Mouse (Mus musculus) heart, adult 2 months (tissue): ENCODE measurements around the gene Lypd6b. TPM values are rescaled to one million over a fixed set of nuclear protein-coding genes. Genes with fewer than 3 reads are reported as not detected.

Experiments
- DNase-seq, 2 experiments: peaks; one replicate each; pipeline ENCODE4 v3.0.0; 2021
- H3K27ac ChIP-seq: fragments of 200-600 bp; 2 replicates; pipeline ENCODE4 v1.8.1; 2022
- H3K27me3 ChIP-seq: fragments of 200-500 bp; 2 replicates; pipeline ENCODE4 v1.6.1; 2012; ENCODE audit warnings: mild to moderate bottlenecking, low read length, inconsistent platforms, mixed read lengths; ENCODE audit not compliant: control insufficient read depth, insufficient read depth
- H3K36me3 ChIP-seq: fragments of 200-500 bp; 2 replicates; pipeline ENCODE4 v1.6.1; 2012; ENCODE audit warnings: low read length, inconsistent platforms; ENCODE audit not compliant: control insufficient read depth, insufficient read depth
- H3K4me1 ChIP-seq: fragments of 200-500 bp; 2 replicates; pipeline ENCODE4 v1.6.1; 2011; ENCODE audit warnings: low read length; ENCODE audit not compliant: control insufficient read depth, insufficient read depth
- H3K4me3 ChIP-seq: fragments of 200-600 bp; 2 replicates; pipeline ENCODE4 v1.8.1; 2022
- H3K79me2 ChIP-seq: fragments of 200-500 bp; replicated peaks from 2 replicates; pipeline ENCODE4 v1.6.1; 2012; ENCODE audit warnings: mild to moderate bottlenecking, inconsistent platforms, low read length, moderate library complexity, mixed read lengths; ENCODE audit not compliant: control insufficient read depth, insufficient read depth
- H3K9ac ChIP-seq: fragments of 200-500 bp; 2 replicates; pipeline ENCODE4 v1.6.1; 2012; ENCODE audit warnings: low read depth, mild to moderate bottlenecking, control low read depth, inconsistent platforms, low read length, mixed read lengths
- CTCF ChIP-seq: fragments of 200-600 bp; IDR thresholded peaks from 2 replicates; pipeline ENCODE4 v1.8.1; 2022; ENCODE audit warnings: antibody characterized with exemption, mild to moderate bottlenecking, moderate library complexity
- EP300 ChIP-seq: fragments of 200-500 bp; IDR thresholded peaks from 2 replicates; pipeline ENCODE4 v1.6.1; 2011; ENCODE audit warnings: low read depth, low read length, control low read depth; ENCODE audit not compliant: insufficient read depth
- POLR2A ChIP-seq: fragments of 200-500 bp; IDR thresholded peaks from 2 replicates; pipeline ENCODE4 v1.6.1; 2011; ENCODE audit warnings: mild to moderate bottlenecking, low read depth, low read length, control low read depth; ENCODE audit not compliant: insufficient read depth
- WGBS: fragments of 180-500 bp; shearing (Covaris S2); methylation state at CpG from one replicate; pipeline ENCODE4 v1.1.7; 2018; 5-methylcytosine and 5-hydroxymethylcytosine counted together
- intact Hi-C: fragments of 180-260 bp; cut with DNase I; formaldehyde crosslinking; loops from one replicate; pipeline ENCODE4 v1.15.1; 2025
- polyA plus RNA-seq: library from polyadenylated mRNA; depleted of rRNA; stranded (reverse); fragments of >200 nt; gene quantifications from 2 replicates; pipeline ENCODE4 v1.2.3, GENCODE M21; 2012
- total RNA-seq, 2 experiments: library from RNA; stranded (reverse); gene quantifications; 2 replicates each; pipeline ENCODE4 v1.2.3; 2021

Lypd6b gene
- total and polyA plus RNA-seq, 3 experiments, result 0.10 to 0.25 TPM; not detected in 1

GRCm38 (mm10) chr2:49744251-49745093, 43.0 kb upstream of the Lypd6b start:
- no peaks in the 10 kb centered on the region for H3K79me2 ChIP-seq
- peak in 1 of 2 experiments; percentile 40 for DNase-seq
- no peak overlapping the region for H3K4me3 ChIP-seq
- intact Hi-C loops, result no loop called here
- H3K36me3 ChIP-seq, result no peaks in the 10 kb centered on the region
- no peak for TF ChIP-seq POLR2A
- TF ChIP-seq EP300, result no peak
- TF ChIP-seq CTCF, result no peak
- 50% methylated on average over 11 of the region's 11 CpGs for WGBS
- no peak overlapping the region for H3K27ac ChIP-seq
- H3K9ac ChIP-seq, result no peak overlapping the region
- peaks cover 3% of the 10 kb centered on the region for H3K4me1 ChIP-seq
- H3K27me3 ChIP-seq, result no peaks in the 10 kb centered on the region

GRCm38 (mm10) chr2:49745094-49745781, 42.2 kb upstream of the Lypd6b start:
- Histone ChIP-seq H3K36me3 (no peaks in the 10 kb centered on the region), H3K4me3 (no peak overlapping the region), H3K27ac (no peak overlapping the region), H3K27me3 (no peaks in the 10 kb centered on the region), H3K79me2 (no peaks in the 10 kb centered on the region), H3K4me1 (peaks cover 7% of the 10 kb centered on the region), H3K9ac (no peak overlapping the region)
- TF ChIP-seq CTCF, result no peak
- no peak for TF ChIP-seq EP300
- TF ChIP-seq POLR2A, result no peak
- no peak for DNase-seq
- intact Hi-C loops, result no loop called here
- whole genome bisulfite sequencing, result 54% methylated on average over 14 of the region's 14 CpGs

- no peak overlapping the region for H3K4me3 ChIP-seq
- no peaks in the 10 kb centered on the region for H3K36me3 ChIP-seq
- no peak overlapping the region for H3K27ac ChIP-seq
- H3K79me2 ChIP-seq, result no peaks in the 10 kb centered on the region
- 45% methylated on average over 7 of the region's 7 CpGs for WGBS
- H3K9ac ChIP-seq, result no peak overlapping the region
- intact Hi-C loops, result no loop called here
- no peak for DNase-seq
- H3K27me3 ChIP-seq, result no peaks in the 10 kb centered on the region
- H3K4me1 ChIP-seq, result peaks cover 8% of the 10 kb centered on the region
- TF ChIP-seq EP300 (no peak), POLR2A (no peak), CTCF (no peak)
Measured at GRCm38 (mm10) chr2:49746947-49747346, 40.5 kb upstream of the Lypd6b start.

- Histone ChIP-seq H3K27ac (no peak overlapping the region), H3K27me3 (no peaks in the 10 kb centered on the region), H3K79me2 (no peaks in the 10 kb centered on the region), H3K4me3 (no peak overlapping the region), H3K36me3 (no peaks in the 10 kb centered on the region), H3K4me1 (peaks cover 8% of the 10 kb centered on the region), H3K9ac (no peak overlapping the region)
- WGBS, result 96% methylated on average over 2 of the region's 2 CpGs
- no peak for DNase-seq
- intact Hi-C loops, result no loop called here
- TF ChIP-seq EP300 (no peak), CTCF (no peak), POLR2A (no peak)
Measured at GRCm38 (mm10) chr2:49747670-49748069, 39.8 kb upstream of the Lypd6b start.

- no peak overlapping the region for H3K27ac ChIP-seq
- H3K36me3 ChIP-seq, result no peaks in the 10 kb centered on the region
- no peaks in the 10 kb centered on the region for H3K79me2 ChIP-seq
- peaks cover 8% of the 10 kb centered on the region for H3K4me1 ChIP-seq
- no peak for DNase-seq
- H3K27me3 ChIP-seq, result no peaks in the 10 kb centered on the region
- 80% methylated on average over 14 of the region's 14 CpGs for WGBS
- H3K9ac ChIP-seq, result no peak overlapping the region
- intact Hi-C loops, result no loop called here
- no peak overlapping the region for H3K4me3 ChIP-seq
- TF ChIP-seq CTCF (peak; percentile 58), EP300 (no peak)
Measured at GRCm38 (mm10) chr2:49748628-49749342, 38.7 kb upstream of the Lypd6b start.
